Comparison of ENCODE assay signal across 8 mouse cellular contexts in the genomic region with DNA sequence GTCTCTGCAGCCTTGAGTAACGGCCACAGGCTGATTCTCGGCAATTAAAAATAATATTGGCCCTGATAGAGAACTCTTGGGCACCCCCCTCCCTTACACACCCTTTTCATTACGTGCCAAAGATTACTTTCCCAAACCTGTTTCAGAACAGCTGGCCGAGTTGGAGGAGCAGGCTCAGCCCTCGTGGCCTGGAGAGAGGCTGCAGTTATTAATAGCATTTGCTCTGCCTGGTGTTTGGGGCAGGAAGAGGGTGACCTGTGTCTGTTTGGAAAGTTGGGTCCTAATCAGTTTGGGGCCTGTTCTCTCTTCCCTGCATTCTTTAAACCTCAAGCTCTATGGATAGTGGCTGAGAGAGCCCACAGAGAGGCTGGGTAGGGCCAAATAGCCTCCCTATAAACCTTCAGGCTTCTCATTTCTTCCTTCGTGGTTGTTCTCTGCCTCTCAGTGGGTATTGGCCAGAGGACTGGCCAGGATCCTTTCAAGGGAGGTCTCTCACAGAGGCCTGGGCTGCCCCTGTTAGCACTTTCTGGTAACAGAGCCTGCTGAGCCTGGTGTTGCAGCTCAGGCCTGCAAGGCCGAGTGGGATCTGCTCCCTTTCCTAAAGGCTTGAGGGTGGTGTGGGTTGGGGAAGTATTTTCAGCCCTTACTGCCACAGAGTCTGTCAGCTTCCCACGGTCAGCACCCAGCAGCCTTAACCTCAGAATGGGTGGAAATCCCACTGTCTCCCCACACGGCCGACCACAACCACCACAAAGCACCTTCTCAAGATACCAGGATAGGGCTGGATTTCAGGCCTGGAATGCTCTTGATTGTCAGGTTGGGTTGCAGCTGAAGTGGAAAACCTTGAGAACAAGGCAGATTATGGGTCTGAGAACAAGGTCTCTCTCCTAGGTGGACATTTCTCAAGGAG.
DNase-seq lines count a peak whose midpoint lies in the region; ATAC-seq lines count a peak whose summit lies in the region.

No protein-coding gene starts in this region.

- H3K4me1 ChIP-seq in heart, embryonic 10.5 days, result peaks cover 64% of the 10 kb centered on the region
- H3K4me1 ChIP-seq in kidney, embryonic 16.5 days (ENCODE audit: insufficient read depth, low read length), result peaks cover 53% of the 10 kb centered on the region

- H3K4me2 ChIP-seq in kidney, embryonic 16.5 days (replicated peaks; ENCODE audit: low read depth, low read length), result no peak overlapping the region

- peak overlapping the region; percentile 92 for H3K27ac ChIP-seq in heart, embryonic 10.5 days
- H3K27ac ChIP-seq in kidney, embryonic 16.5 days (ENCODE audit: low read length), result peak overlapping the region; percentile 94

- no peak overlapping the region for H3K4me3 ChIP-seq in heart, embryonic 10.5 days
- no peak overlapping the region for H3K4me3 ChIP-seq in kidney, embryonic 16.5 days (ENCODE audit: low read length)

- no peaks in the 10 kb centered on the region for H3K36me3 ChIP-seq in heart, embryonic 10.5 days
- H3K36me3 ChIP-seq in kidney, embryonic 16.5 days (ENCODE audit: insufficient read depth, low read length), result no peaks in the 10 kb centered on the region

- peak overlapping the region; percentile 53 for H3K9ac ChIP-seq in kidney, embryonic 16.5 days (replicated peaks; ENCODE audit: low read length)

- peak; percentile 39 for DNase-seq in 3134 (ENCODE audit: extremely low read depth, insufficient read length, low spot score)
- no peak for DNase-seq in heart, embryonic 10.5 days (ENCODE audit: low spot score)
- DNase-seq in lung, postnatal 25 days (ENCODE audit: low spot score), result peak; percentile 81
- no peak for DNase-seq in right cerebral cortex, postnatal 10 days (ENCODE audit: low spot score in 2 of 2)
- no peak for DNase-seq in cerebellum, postnatal 36 days
- no peak for DNase-seq in left cerebral cortex, adult 8-10 months (ENCODE audit: low spot score in 2 of 2)

- no peaks in the 10 kb centered on the region for H3K9me3 ChIP-seq in heart, embryonic 10.5 days
- no peaks in the 10 kb centered on the region for H3K9me3 ChIP-seq in kidney, embryonic 16.5 days (ENCODE audit: low read length)

- WGBS in heart, embryonic 10.5 days, result 28% methylated on average over 10 of the region's 10 CpGs
- WGBS in kidney, embryonic 16.5 days, result 48% methylated on average over 10 of the region's 10 CpGs

- peak; percentile 19 for ATAC-seq in common myeloid progenitor, adult 5-6 weeks (replicated peaks; ENCODE audit: low read depth, poor library complexity, severe bottlenecking)
- no peak for ATAC-seq in kidney, embryonic 16.5 days (ENCODE audit: low FRiP score, low TSS enrichment)

- H3K27me3 ChIP-seq in heart, embryonic 10.5 days (ENCODE audit: insufficient read depth, poor library complexity, severe bottlenecking), result no peaks in the 10 kb centered on the region
- H3K27me3 ChIP-seq in kidney, embryonic 16.5 days (ENCODE audit: insufficient read depth, low read length), result no peaks in the 10 kb centered on the region

Comparison
In these comparisons a context has a peak if more than half of its experiments do, and no peak if none do; other contexts are left out.
1. DNase-seq: peak in 3134 (single experiment) and lung, postnatal 25 days (single experiment); none in heart, embryonic 10.5 days (single experiment), right cerebral cortex, postnatal 10 days (0 of 2), cerebellum, postnatal 36 days (0 of 2) and left cerebral cortex, adult 8-10 months (0 of 2).